Mouse (Mus musculus): ENCODE data around the gene Atp2a2.
"Not testable (repeated sequence)": the region's sequence is repeated elsewhere in the genome, so short reads cannot be mapped to it uniquely, and the experiment has no call there.

Gene Atp2a2

GRCm38 (mm10) chr5:122498046-122498445 lies 4.0 kb downstream of the Atp2a2 start:
- no peak for DNase-seq (ENCODE audit: low read depth, low spot score)

GRCm38 (mm10) chr5:122496990-122497389 lies 5.0 kb downstream of the Atp2a2 start:
- no peak for DNase-seq (ENCODE audit: low read depth, low spot score)

GRCm38 (mm10) chr5:122494449-122494848 lies 7.6 kb downstream of the Atp2a2 start:
- no peak for DNase-seq (ENCODE audit: low read depth, low spot score)

GRCm38 (mm10) chr5:122493035-122493434 lies 9.0 kb downstream of the Atp2a2 start:
- no peak for DNase-seq (ENCODE audit: low read depth, low spot score)

- DNase-seq (ENCODE audit: low read depth, low spot score), result no peak
Observed at GRCm38 (mm10) chr5:122491385-122491784, 10.6 kb downstream of the Atp2a2 start.

GRCm38 (mm10) chr5:122490148-122490547 lies 11.9 kb downstream of the Atp2a2 start:
- DNase-seq (ENCODE audit: low read depth, low spot score), result no peak

- no peak for DNase-seq (ENCODE audit: low read depth, low spot score)
Observed at GRCm38 (mm10) chr5:122487825-122488224, 14.2 kb downstream of the Atp2a2 start.

- DNase-seq (ENCODE audit: low read depth, low spot score), result not testable (repeated sequence)
Observed at GRCm38 (mm10) chr5:122486243-122486642, 15.8 kb downstream of the Atp2a2 start.

GRCm38 (mm10) chr5:122482733-122483391 lies 19.2 kb downstream of the Atp2a2 start:
- no peak for DNase-seq (ENCODE audit: low read depth, low spot score)

GRCm38 (mm10) chr5:122481844-122482243 lies 20.2 kb downstream of the Atp2a2 start:
- no peak for DNase-seq (ENCODE audit: low read depth, low spot score)

- no peak for DNase-seq (ENCODE audit: low read depth, low spot score)
Observed at GRCm38 (mm10) chr5:122479131-122479530, 22.9 kb downstream of the Atp2a2 start.

GRCm38 (mm10) chr5:122477492-122477891 lies 24.5 kb downstream of the Atp2a2 start:
- DNase-seq (ENCODE audit: low read depth, low spot score), result no peak

GRCm38 (mm10) chr5:122476078-122476477 lies 25.9 kb downstream of the Atp2a2 start:
- DNase-seq (ENCODE audit: low read depth, low spot score), result no peak

GRCm38 (mm10) chr5:122474643-122475363 lies 27.2 kb downstream of the Atp2a2 start:
- DNase-seq (ENCODE audit: low read depth, low spot score), result no peak

GRCm38 (mm10) chr5:122471658-122472057 lies 30.4 kb downstream of the Atp2a2 start:
- DNase-seq (ENCODE audit: low read depth, low spot score), result no peak

- DNase-seq (ENCODE audit: low read depth, low spot score), result no peak
Observed at GRCm38 (mm10) chr5:122461431-122461830, 40.6 kb downstream of the Atp2a2 start.

GRCm38 (mm10) chr5:122460656-122461055 lies 41.4 kb downstream of the Atp2a2 start:
- DNase-seq (ENCODE audit: low read depth, low spot score), result no peak

- no peak for DNase-seq (ENCODE audit: low read depth, low spot score)
Observed at GRCm38 (mm10) chr5:122459335-122459734, 42.7 kb downstream of the Atp2a2 start.

GRCm38 (mm10) chr5:122458066-122458465 lies 44.0 kb downstream of the Atp2a2 start:
- no peak for DNase-seq (ENCODE audit: low read depth, low spot score)

GRCm38 (mm10) chr5:122457054-122457453 lies 45.0 kb downstream of the Atp2a2 start:
- not testable (repeated sequence) for DNase-seq (ENCODE audit: low read depth, low spot score)

- DNase-seq (ENCODE audit: low read depth, low spot score), result no peak
Observed at GRCm38 (mm10) chr5:122455584-122455983, 46.4 kb downstream of the Atp2a2 start.

- no peak for DNase-seq (ENCODE audit: low read depth, low spot score)
Observed at GRCm38 (mm10) chr5:122454883-122455282, 47.1 kb downstream of the Atp2a2 start.

- DNase-seq (ENCODE audit: low read depth, low spot score), result no peak
Observed at GRCm38 (mm10) chr5:122454442-122454841, 47.6 kb downstream of the Atp2a2 start.

All from brain, embryonic 18.5 days (tissue).